Mouse (Mus musculus) cortical plate, adult 2 months (tissue): ENCODE results near the gene Tnnc2.

Experiments used
- CTCF ChIP-seq: fragments of 200-500 bp; IDR thresholded peaks from 2 replicates; pipeline ENCODE4 v1.5.1; 2011; ENCODE audit warnings: mild to moderate bottlenecking, control low read depth, low read length; ENCODE audit not compliant: insufficient read depth; ENCODE audit errors: extremely low read depth
- POLR2A ChIP-seq: fragments of 200-500 bp; IDR thresholded peaks from 2 replicates; pipeline ENCODE4 v1.6.1; 2011; ENCODE audit warnings: mild to moderate bottlenecking, low read length, control low read depth; ENCODE audit not compliant: insufficient read depth; ENCODE audit errors: extremely low read depth

DNA sequence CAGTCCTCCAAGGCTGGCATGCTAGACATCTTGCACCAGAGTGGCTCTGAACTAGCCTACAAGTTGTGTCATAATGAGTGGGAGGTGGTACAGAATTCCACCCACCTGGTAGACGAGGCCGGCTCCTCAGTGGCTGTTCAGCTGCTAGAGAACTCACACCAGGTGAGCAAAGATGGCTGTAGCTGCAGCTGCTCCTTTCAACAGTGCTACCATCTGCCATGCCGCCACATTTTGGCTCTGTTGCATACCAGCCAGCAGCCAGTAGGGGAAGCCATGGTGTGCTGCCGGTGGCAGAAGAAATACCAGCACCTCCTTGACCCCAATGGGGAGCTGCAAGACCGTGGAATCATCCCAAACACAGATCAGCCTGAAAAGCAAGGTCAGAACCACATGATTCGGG is 41.3 kb upstream of the Tnnc2 start:
- TF ChIP-seq CTCF = no peak
- no peak for TF ChIP-seq POLR2A
